Mouse (Mus musculus): ENCODE results near the gene Aqp8. TPM values are rescaled to one million over a fixed set of nuclear protein-coding genes. Genes with fewer than 3 reads are reported as not detected.

The Aqp8 gene
- polyA plus RNA-seq, 1 experiment from 2014 or later = not detected

- Histone ChIP-seq H3K27ac (peak within 1 kb of the TSS; percentile 98), H3K4me1 (replicated peaks) (peaks cover 40% of the 10 kb centered on the region), H3K9ac (peak within 1 kb of the TSS; percentile 91), H3K27me3 (no peaks in the 10 kb centered on the region), H3K36me3 (peaks cover 26% of the 10 kb centered on the region), H3K4me3 (peak within 1 kb of the TSS; percentile 77), H3K9me3 (no peaks in the 10 kb centered on the region), H3K4me2 (peak within 1 kb of the TSS; percentile 90)
- WGBS = 1% methylated on average over 64 of the region's 71 CpGs
- ATAC-seq (ENCODE audit: low FRiP score) = peak; percentile 96
Observed at GRCm38 (mm10) chr7:123500239-123501219, 38.4 kb downstream of the Aqp8 start, which contains the start of gene Zkscan2. TSS of gene Zkscan2 (minus strand) at chr7:123500449.

- Histone ChIP-seq H3K9ac (no peak overlapping the region), H3K4me1 (replicated peaks) (peaks cover 26% of the 10 kb centered on the region), H3K36me3 (0 out of 2 replicates have a peak, but pooled peaks cover 3% of the 10 kb centered on the region), H3K9me3 (no peaks in the 10 kb centered on the region; the same call in 1 of the 2 replicates), H3K4me3 (no peak overlapping the region), H3K4me2 (no peak overlapping the region), H3K27me3 (no peaks in the 10 kb centered on the region), H3K27ac (no peak overlapping the region)
- no peak for ATAC-seq (ENCODE audit: low FRiP score)
- WGBS = 55% methylated on average over 1 of the region's 1 CpGs
Observed at GRCm38 (mm10) chr7:123503358-123503757, 41.3 kb downstream of the Aqp8 start.

GRCm38 (mm10) chr7:123507946-123508345, 45.9 kb downstream of the Aqp8 start:
- Histone ChIP-seq H3K27ac (no peak overlapping the region), H3K9ac (no peak overlapping the region), H3K27me3 (no peaks in the 10 kb centered on the region), H3K4me1 (replicated peaks) (no peaks in the 10 kb centered on the region), H3K36me3 (0 out of 2 replicates have a peak, but pooled peaks cover 3% of the 10 kb centered on the region), H3K4me2 (no peak overlapping the region), H3K9me3 (no peaks in the 10 kb centered on the region; the same call in 1 of the 2 replicates), H3K4me3 (no peak overlapping the region)
- 83% methylated on average over 7 of the region's 7 CpGs for WGBS
- ATAC-seq (ENCODE audit: low FRiP score) = no peak

Other genes with a start within 250 kb of the Aqp8 start
- gene Slc5a11, start 247.5 kb upstream of the Aqp8 start, polyA plus RNA-seq (2015; fragmentation: Nextera tagmentation; extraction: Ambion mirVana) = 0.18 and 0.70 TPM in 2 replicates
- 89.4 and 90.8 TPM in 2 replicates for gene Lcmt1, start 92.5 kb upstream of the Aqp8 start, polyA plus RNA-seq (2015; fragmentation: Nextera tagmentation; extraction: Ambion mirVana)
- gene Arhgap17, start 92.4 kb upstream of the Aqp8 start, polyA plus RNA-seq (2015; fragmentation: Nextera tagmentation; extraction: Ambion mirVana) = 13.0 and 13.3 TPM in 2 replicates
- 12.2 and 13.6 TPM in 2 replicates for gene Zkscan2, start 38.2 kb downstream of the Aqp8 start, polyA plus RNA-seq (2015; fragmentation: Nextera tagmentation; extraction: Ambion mirVana)